Mouse (Mus musculus): ENCODE measurements around the gene Emb. TPM values are rescaled to one million over a fixed set of nuclear protein-coding genes. Genes with fewer than 3 reads are reported as not detected.

The Emb gene
- polyA plus RNA-seq, 1 experiment, result 12.9 TPM

DNA sequence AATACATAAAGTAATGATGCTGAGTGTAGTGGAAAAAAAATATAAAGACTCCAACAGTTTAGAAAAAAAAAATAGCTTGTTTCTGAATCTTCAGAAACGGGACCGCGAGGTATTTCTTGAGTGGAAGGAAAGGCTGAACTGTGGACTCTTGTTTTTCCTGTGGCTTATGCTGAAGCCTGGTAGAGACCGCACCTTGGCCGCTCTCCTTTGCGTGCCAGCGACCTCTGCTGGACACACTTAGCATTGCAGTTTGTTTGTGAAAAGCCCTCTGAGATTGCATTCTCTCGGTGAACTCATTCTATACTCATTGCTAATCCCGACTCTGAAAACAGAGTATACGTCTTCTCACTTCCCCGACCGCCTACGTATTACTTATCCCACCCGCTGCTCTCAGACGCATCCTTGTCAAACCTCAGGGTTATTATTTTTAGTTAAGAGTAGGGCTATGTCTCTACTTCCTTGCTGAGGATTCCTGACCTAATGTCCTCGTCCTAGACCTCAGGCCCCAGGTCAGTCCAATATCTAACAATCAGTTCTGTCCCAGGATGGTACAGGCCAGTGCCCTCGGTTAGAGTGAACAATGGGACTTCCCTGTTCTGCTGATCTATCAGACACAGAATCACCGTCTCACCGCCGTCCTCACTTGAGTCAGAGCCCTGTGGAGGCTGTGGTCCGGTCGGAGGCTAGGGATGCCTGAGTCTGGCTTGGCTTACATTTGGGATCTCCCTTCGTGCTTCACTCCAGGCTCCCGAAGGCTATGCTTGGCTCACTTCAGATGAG is 103.3 kb downstream of the Emb start:
- peak; percentile 23 to 93 for DNase-seq (ENCODE audit: extremely low spot score in 1 of 2, low spot score in 1 of 2)

Other genes starting within 250 kb of the Emb start
- 21.0 and 23.5 TPM in 2 replicates for gene Parp8, start 183.0 kb upstream of the Emb start, polyA plus RNA-seq (2012; rRNA removed)
- gene Gm17509, start 12.5 kb downstream of the Emb start, polyA plus RNA-seq (2012; rRNA removed), result 1.2 TPM in 2 replicates